Mouse (Mus musculus): ENCODE measurements at regions not wholly inside any gene's neighbourhood (a gene's known extent, or its start where the extent isn't known, plus 50 kb on each side); places are given as distances from the start of the nearest gene placed in this dataset.
A peak's percentile ranks its signal among the peaks of the same experiment; 100 is the strongest.

DNA sequence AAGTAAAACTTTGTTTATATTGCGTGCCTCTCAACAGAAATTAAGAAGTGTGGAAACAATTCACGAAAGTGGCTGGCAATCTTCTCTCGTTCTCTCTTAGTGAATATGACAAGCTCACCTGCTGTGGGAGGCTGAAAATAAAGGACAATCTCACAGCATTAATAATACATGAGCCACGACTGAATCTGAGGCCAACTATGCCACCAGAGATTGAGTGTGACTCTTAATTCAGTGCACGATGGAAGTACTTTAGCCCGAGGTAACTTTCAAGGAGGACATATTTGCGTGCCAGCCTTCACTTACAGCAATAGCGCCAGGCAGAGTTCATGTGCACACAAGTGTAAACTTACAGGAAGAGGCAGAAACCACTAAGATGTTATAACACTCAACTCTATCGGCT, 760.6 kb upstream of the Epha5 start:
- no peak for DNase-seq (ENCODE audit: low read depth, low spot score)

DNA sequence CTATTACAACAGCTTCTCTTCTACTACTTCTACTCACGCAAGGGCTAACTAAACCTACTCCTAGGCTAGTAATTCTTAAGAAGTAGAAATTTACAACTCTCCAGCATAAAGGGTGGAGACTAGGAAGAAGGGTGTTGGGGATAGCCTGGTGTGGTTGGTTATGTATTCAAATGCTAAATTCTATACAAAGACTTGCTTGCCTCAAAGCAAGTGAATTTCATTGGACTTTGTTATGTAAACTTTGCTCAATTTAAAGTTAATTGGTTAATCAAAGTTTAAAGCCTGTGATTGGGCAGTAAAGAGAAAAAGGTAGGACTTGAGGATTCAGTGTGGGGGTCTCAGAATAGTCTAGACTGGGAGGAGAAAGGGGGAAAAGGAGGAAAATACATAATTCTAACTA, 756.7 kb upstream of the Epha5 start:
- DNase-seq (ENCODE audit: low read depth, low spot score) = peak; percentile 23

DNA sequence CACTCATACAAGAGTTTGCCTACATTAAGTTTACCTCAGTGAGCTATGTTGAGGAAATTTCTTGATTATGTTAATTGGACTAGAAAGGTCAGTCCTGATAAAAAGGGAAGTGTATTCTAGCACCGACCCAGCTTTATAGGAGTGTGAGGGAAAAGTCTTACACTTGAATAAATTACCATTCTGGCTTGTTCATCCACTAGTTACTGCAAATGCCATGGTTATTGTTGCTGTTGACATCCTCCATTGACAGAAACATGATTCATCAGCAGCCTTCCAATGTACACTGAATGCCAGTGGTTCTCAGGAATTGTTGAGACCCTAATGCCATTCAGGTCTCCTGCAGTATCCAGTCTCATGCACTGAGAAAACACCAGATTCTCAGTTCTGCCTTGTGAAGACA, 738.7 kb upstream of the Epha5 start:
- no peak for DNase-seq (ENCODE audit: low read depth, low spot score)

GRCm38 (mm10) chr5:85155213-85155612, 738.0 kb upstream of the Epha5 start:
- DNase-seq (ENCODE audit: low read depth, low spot score) = peak; percentile 17
